Mouse (Mus musculus): ENCODE measurements around the gene Maml2. TPM values are rescaled to one million over a fixed set of nuclear protein-coding genes. Genes with fewer than 3 reads are reported as not detected.

Gene Maml2
- polyA plus RNA-seq, 1 experiment, result 5.5 TPM

DNA sequence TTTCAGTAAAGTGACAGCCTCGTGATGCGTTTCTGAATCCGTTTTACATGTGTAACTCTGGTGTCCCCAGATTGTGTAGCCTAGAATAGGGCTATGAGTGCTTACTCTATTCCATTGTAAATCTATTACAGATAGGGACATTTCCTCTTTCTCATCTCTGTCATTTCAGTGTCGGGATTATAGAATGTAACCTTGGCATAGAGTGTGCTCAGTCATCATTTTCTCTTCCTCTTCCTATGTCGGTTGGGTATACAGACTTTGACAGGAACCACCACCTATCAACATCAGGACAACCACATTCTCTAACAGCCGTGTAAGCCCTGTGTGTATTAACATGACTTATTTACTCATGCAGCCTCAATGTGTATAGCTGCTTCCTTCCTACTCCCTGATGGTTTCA, 248.0 kb downstream of the Maml2 start:
- H3K27ac ChIP-seq (ENCODE audit: insufficient read depth, low read length), result no peak overlapping the region
- H3K4me1 ChIP-seq (ENCODE audit: control insufficient read depth, insufficient read depth, low read length), result no peaks in the 10 kb centered on the region
- TF ChIP-seq POLR2A (IDR thresholded peaks at IDR 0.05; ENCODE audit: extremely low read depth, insufficient read depth, low read length) (no peak), CTCF (IDR thresholded peaks at IDR 0.05; ENCODE audit: extremely low read depth, insufficient read depth, low read length) (no peak)
- H3K4me3 ChIP-seq (ENCODE audit: insufficient read depth, low read length), result no peak overlapping the region

DNA sequence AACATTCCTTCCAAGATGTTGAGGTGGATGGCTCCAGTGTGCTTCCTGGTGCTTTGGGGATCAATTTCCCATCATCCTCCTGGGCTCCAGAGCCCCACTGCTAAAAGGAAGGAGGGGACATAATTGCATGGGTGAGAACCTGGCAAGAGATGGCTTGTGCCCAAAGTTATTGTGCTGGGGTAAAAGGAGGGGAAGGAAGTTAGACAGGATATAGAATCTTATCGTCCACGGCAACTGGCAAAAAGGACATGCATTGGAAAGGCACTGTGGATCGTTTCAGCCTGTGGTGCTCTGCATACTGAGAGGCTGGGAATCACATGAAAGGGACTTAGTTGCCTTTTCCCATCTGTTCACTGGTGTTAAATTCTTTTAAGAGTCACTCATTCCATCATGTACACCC, 252.2 kb downstream of the Maml2 start:
- no peak overlapping the region for H3K4me3 ChIP-seq (ENCODE audit: insufficient read depth, low read length)
- no peaks in the 10 kb centered on the region for H3K4me1 ChIP-seq (ENCODE audit: control insufficient read depth, insufficient read depth, low read length)
- no peak for TF ChIP-seq POLR2A (IDR thresholded peaks at IDR 0.05; ENCODE audit: extremely low read depth, insufficient read depth, low read length)
- no peak for TF ChIP-seq CTCF (IDR thresholded peaks at IDR 0.05; ENCODE audit: extremely low read depth, insufficient read depth, low read length)
- H3K27ac ChIP-seq (ENCODE audit: insufficient read depth, low read length), result no peak overlapping the region

DNA sequence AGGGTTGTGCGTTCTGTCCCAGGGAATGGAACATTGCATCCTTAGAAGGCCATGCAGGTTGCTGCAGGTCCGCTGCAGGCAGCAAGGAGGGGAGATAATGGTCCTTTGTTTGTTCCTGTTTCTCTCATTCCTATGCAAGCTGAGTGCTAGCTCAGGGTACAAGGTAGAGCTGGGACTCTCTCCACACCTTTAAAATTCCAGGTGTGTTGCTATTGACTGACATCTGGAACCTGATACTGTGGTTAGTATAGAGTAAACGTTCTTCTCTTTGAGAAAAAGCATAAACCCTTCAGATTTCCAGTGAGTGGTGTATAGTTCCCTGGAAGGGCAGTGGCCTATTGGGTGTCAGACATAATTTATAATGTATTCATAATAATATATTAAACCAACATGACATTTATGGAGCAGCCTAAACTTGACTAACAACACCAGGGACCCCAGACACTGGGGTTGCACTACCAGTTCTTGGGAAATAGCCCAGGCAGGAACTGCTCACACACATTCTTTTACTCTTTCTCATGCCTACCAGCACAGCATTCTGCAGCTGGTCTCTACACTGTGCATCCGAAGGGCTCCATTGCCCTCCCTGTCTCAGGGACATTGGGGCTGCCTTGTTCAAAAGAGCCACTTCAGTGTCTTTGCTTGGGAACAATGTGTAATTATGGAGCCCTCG, 254.8 kb downstream of the Maml2 start:
- no peaks in the 10 kb centered on the region for H3K4me1 ChIP-seq (ENCODE audit: control insufficient read depth, insufficient read depth, low read length)
- no peak overlapping the region for H3K27ac ChIP-seq (ENCODE audit: insufficient read depth, low read length)
- TF ChIP-seq CTCF (IDR thresholded peaks at IDR 0.05; ENCODE audit: extremely low read depth, insufficient read depth, low read length), result no peak
- H3K4me3 ChIP-seq (ENCODE audit: insufficient read depth, low read length), result no peak overlapping the region

DNA sequence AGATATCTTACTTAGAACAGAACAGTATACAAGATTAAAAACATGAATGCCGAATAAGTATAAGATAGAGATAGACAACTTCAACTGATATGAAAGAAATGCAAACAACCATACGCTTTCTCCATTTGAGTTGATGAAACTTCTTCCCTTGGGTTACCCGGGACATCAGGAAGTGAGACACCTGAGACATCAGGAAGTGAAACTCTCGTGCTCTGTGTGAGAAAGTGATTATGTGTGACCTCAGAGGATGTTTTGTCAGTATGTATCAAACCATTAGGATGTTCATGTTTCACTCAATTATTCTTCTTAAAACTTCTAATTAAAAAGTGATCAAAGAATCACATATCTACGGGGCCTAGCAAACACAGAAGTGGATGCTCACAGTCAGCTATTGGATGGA, 257.0 kb downstream of the Maml2 start:
- H3K4me3 ChIP-seq (ENCODE audit: insufficient read depth, low read length), result no peak overlapping the region
- H3K27ac ChIP-seq (ENCODE audit: insufficient read depth, low read length), result no peak overlapping the region
- TF ChIP-seq POLR2A (IDR thresholded peaks at IDR 0.05; ENCODE audit: extremely low read depth, insufficient read depth, low read length) (no peak), CTCF (IDR thresholded peaks at IDR 0.05; ENCODE audit: extremely low read depth, insufficient read depth, low read length) (no peak)
- H3K4me1 ChIP-seq (ENCODE audit: control insufficient read depth, insufficient read depth, low read length), result no peaks in the 10 kb centered on the region

DNA sequence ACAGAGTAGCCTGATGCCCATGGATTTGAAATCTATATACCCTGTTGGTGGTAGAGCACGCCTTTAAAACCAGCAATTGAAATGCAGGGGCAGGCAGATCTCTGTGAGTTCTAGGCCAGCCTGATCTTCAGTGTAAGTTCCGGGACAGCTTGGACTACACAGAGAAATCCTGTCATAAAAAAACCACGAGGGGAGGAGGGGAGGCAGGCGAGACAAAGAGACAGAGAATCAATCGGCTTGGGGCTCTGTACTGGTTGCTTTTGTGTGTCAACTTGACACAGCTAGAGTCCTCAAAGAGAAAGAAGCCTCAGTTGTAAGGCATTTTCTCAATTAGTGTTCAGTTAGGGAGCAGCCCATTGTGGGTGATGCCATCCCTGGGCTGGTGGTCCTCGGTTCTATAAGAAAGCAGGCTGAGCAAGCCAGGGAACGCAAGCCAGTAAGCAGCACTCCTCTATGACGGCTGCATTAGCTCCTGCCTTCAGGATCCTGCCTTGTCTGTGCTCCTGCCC, 258.3 kb downstream of the Maml2 start:
- no peak overlapping the region for H3K27ac ChIP-seq (ENCODE audit: insufficient read depth, low read length)
- H3K4me1 ChIP-seq (ENCODE audit: control insufficient read depth, insufficient read depth, low read length), result no peaks in the 10 kb centered on the region
- no peak overlapping the region for H3K4me3 ChIP-seq (ENCODE audit: insufficient read depth, low read length)
- TF ChIP-seq POLR2A (IDR thresholded peaks at IDR 0.05; ENCODE audit: extremely low read depth, insufficient read depth, low read length), result no peak
- TF ChIP-seq CTCF (IDR thresholded peaks at IDR 0.05; ENCODE audit: extremely low read depth, insufficient read depth, low read length), result no peak

DNA sequence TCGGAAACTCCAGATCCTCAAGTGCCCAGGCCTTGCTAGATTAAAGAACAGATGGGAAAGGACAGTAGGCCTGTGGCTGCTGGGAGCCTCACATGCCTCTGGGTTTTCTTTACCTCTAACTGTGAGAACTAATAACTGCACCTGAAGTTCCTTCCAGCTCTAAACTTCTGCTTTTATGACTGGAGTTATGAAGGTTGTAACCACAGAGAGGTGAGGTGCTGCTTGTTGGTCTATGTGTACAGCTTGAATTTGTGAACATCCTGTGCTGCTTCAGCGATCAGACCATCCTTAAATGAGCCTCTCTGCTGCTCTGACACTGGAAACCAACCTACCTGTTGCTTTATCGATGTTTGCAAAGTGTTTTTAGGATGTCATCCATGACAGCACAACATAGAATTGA, 258.9 kb downstream of the Maml2 start:
- Histone ChIP-seq H3K27ac (ENCODE audit: insufficient read depth, low read length) (no peak overlapping the region), H3K4me1 (ENCODE audit: control insufficient read depth, insufficient read depth, low read length) (no peaks in the 10 kb centered on the region), H3K4me3 (ENCODE audit: insufficient read depth, low read length) (no peak overlapping the region)
- no peak for TF ChIP-seq CTCF (IDR thresholded peaks at IDR 0.05; ENCODE audit: extremely low read depth, insufficient read depth, low read length)
- no peak for TF ChIP-seq POLR2A (IDR thresholded peaks at IDR 0.05; ENCODE audit: extremely low read depth, insufficient read depth, low read length)

DNA sequence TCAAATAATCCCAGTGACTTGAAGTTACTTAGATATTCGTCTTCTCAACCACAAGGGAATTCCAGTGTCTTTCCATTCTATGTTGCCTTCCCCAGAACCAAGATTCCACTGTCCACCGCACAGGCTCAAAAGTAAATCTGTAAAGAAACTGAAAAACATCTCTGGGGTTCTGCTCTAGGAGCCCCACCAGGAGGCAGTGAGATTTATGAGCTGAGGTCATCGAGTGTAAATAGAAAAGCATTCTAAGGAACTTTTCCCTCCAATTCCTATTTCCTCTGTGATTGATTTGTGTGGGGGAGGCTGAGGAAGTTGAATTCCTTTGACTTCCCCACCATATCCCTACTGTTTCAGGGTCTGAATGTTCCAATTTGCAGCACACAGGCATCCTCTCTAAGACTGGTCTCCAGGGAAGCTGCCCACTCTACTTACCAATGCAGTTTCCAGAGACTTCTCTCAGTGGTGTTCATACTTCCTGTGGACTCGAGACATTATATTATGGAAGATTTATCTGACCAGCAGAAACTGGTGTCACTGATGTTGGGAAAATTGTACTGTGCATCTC, 261.1 kb downstream of the Maml2 start:
- TF ChIP-seq CTCF (IDR thresholded peaks at IDR 0.05; ENCODE audit: extremely low read depth, insufficient read depth, low read length) (no peak), POLR2A (IDR thresholded peaks at IDR 0.05; ENCODE audit: extremely low read depth, insufficient read depth, low read length) (no peak)
- H3K4me3 ChIP-seq (ENCODE audit: insufficient read depth, low read length), result no peak overlapping the region
- no peak overlapping the region for H3K27ac ChIP-seq (ENCODE audit: insufficient read depth, low read length)
- H3K4me1 ChIP-seq (ENCODE audit: control insufficient read depth, insufficient read depth, low read length), result peaks cover 4% of the 10 kb centered on the region; the same call in 1 of the 2 replicates

DNA sequence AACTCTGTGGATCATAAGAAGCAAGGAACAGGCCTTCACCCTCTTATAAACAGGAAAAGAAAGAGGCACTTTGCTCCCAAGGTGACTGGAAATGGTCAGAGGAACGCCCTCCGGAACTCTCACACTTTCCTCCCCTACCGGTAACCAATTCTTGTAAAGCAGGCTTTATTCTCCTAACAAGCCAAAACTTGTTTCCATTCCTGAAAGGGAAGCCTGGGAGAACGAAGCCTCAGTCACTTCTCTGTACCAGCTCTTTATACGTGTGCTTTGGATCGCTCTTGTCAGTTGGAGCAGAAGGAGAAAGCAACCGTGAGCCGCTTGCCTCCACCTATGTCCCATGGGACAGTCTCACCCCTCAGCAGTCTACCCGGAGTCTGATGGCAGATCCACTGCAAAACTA, 262.9 kb downstream of the Maml2 start:
- Histone ChIP-seq H3K4me1 (ENCODE audit: control insufficient read depth, insufficient read depth, low read length) (peaks cover 7% of the 10 kb centered on the region; the same call in 1 of the 2 replicates), H3K27ac (ENCODE audit: insufficient read depth, low read length) (no peak overlapping the region), H3K4me3 (ENCODE audit: insufficient read depth, low read length) (no peak overlapping the region)
- TF ChIP-seq POLR2A (IDR thresholded peaks at IDR 0.05; ENCODE audit: extremely low read depth, insufficient read depth, low read length) (no peak), CTCF (IDR thresholded peaks at IDR 0.05; ENCODE audit: extremely low read depth, insufficient read depth, low read length) (no peak)

DNA sequence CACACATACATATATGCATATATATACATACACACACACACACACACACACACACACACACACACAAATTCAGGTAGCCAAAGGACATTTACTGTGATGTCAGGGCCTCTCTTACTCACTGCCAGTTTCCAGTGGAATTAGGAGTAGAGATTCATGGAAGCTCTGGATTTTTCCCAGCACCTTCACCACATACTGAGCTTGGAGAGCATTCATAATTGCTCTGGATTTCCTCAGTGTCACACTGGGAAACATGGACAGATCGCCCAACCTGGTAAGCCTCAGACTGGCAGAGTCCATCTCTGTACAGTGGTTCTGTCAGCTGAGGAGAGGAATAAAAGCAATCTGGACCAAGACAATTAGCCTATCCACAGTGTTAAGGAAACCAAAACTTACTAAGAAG, 263.6 kb downstream of the Maml2 start:
- H3K4me1 ChIP-seq (ENCODE audit: control insufficient read depth, insufficient read depth, low read length), result peaks cover 7% of the 10 kb centered on the region; the same call in 1 of the 2 replicates
- TF ChIP-seq CTCF (IDR thresholded peaks at IDR 0.05; ENCODE audit: extremely low read depth, insufficient read depth, low read length) (no peak), POLR2A (IDR thresholded peaks at IDR 0.05; ENCODE audit: extremely low read depth, insufficient read depth, low read length) (no peak)

More for the DNA sequence above, 263.6 kb downstream of the Maml2 start:
- Histone ChIP-seq H3K27ac (ENCODE audit: insufficient read depth, low read length) (no peak overlapping the region), H3K4me3 (ENCODE audit: insufficient read depth, low read length) (no peak overlapping the region)

Measured in cortical plate, adult 2 months (tissue).